Mouse (Mus musculus) testis, adult 2 months (tissue): ENCODE results near the gene Bsg.

Experiments
- CTCF ChIP-seq: fragments of 200-500 bp; IDR thresholded peaks from 2 replicates; pipeline ENCODE4 v1.5.1; 2012; ENCODE audit warnings: low read depth, mild to moderate bottlenecking, inconsistent platforms, low read length, moderate library complexity; ENCODE audit not compliant: control insufficient read depth, insufficient read depth, insufficient replicate concordance
- POLR2A ChIP-seq: fragments of 200-500 bp; IDR thresholded peaks from 2 replicates; pipeline ENCODE4 v1.6.1; 2012; ENCODE audit warnings: low read depth, mild to moderate bottlenecking, inconsistent platforms, low read length, moderate library complexity; ENCODE audit not compliant: control insufficient read depth

DNA sequence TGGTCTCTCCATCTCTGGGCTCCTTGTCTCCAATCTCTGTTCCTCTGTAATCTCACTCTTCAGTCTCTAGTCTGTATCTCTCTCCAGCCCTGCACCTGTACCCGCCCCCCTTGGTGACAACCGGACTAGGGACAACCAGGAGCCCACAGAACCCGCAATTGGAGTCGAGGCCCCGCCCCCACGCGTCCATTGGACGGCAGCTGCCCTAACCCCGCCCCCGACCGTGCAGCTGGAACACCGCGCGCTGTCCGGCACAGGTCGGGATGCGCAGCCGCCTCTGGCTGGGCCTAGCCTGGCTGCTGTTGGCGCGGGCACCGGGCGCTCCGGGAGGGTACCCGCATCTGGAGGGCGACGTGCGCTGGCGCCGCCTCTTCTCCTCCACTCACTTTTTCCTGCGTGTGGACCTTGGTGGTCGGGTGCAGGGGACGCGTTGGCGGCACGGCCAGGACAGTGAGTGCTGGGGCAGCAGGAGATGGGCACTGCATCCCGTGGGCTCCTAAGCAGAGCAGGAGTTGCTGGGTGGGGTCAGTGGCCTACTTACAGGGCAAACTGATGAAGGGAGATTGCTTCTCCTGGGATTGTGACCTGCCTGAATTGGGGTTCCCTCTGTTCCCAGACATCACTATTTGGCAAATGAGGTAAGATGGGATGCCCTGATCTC, 50.7 kb downstream of the Bsg start, which contains the start of gene Fgf22:
- no peak for TF ChIP-seq POLR2A
- no peak for TF ChIP-seq CTCF
